Mouse (Mus musculus) C2C12 (cell line): ENCODE data around the gene Defb28. TPM values are rescaled to one million over a fixed set of nuclear protein-coding genes. Genes with fewer than 3 reads are reported as not detected.

ENCODE experiments used
- H3K27me3 ChIP-seq: one replicate; pipeline ENCODE4 v1.6.1; 2011; ENCODE audit not compliant: control insufficient read depth, insufficient read depth, insufficient read length
- H3K36me3 ChIP-seq: one replicate; pipeline ENCODE4 v1.6.1; 2011; ENCODE audit not compliant: control insufficient read depth, insufficient read depth
- H3K4me3 ChIP-seq: one replicate; pipeline ENCODE4 v1.5.1; 2011; ENCODE audit warnings: mild to moderate bottlenecking, control low read depth; ENCODE audit not compliant: poor library complexity, insufficient read depth, severe bottlenecking
- H3K79me2 ChIP-seq: one replicate; pipeline ENCODE4 v1.6.1; 2011; ENCODE audit not compliant: control insufficient read depth, insufficient read depth
- H3K79me3 ChIP-seq: one replicate; pipeline ENCODE4 v1.6.1; 2011; ENCODE audit warnings: low read depth, control low read depth
- H3ac ChIP-seq: one replicate; pipeline ENCODE3; 2011; ENCODE audit warnings: low read depth; ENCODE audit not compliant: control insufficient read depth, insufficient read length
- CEBPB ChIP-seq: IDR thresholded peaks from one replicate; pipeline ENCODE4 v1.6.1; 2011; ENCODE audit warnings: low read depth, mild to moderate bottlenecking, control low read depth, moderate library complexity
- CTCF ChIP-seq: IDR thresholded peaks from one replicate; pipeline ENCODE4 v1.5.1; 2011; ENCODE audit not compliant: control insufficient read depth, insufficient read depth, insufficient read length
- FOSL1 ChIP-seq: IDR thresholded peaks from one replicate; pipeline ENCODE4 v1.8.0; 2011; ENCODE audit warnings: mild to moderate bottlenecking, low read length; ENCODE audit not compliant: poor library complexity, insufficient read depth, severe bottlenecking
- MAX ChIP-seq: IDR thresholded peaks from one replicate; pipeline ENCODE4 v1.6.1; 2011; ENCODE audit warnings: mild to moderate bottlenecking, control low read depth
- MYOD1 ChIP-seq: IDR thresholded peaks from one replicate; pipeline ENCODE4 v1.6.1; 2011; ENCODE audit warnings: low read depth; ENCODE audit not compliant: control insufficient read depth, insufficient read length
- MYOG ChIP-seq: IDR thresholded peaks from one replicate; pipeline ENCODE4 v1.6.1; 2011; ENCODE audit not compliant: control insufficient read depth, insufficient read length; ENCODE audit errors: extremely low read depth
- USF1 ChIP-seq: IDR thresholded peaks from one replicate; pipeline ENCODE4 v1.6.1; 2011; ENCODE audit warnings: low read depth, mild to moderate bottlenecking, control low read depth, moderate library complexity
- polyA plus RNA-seq: library from polyadenylated mRNA; unstranded; fragments of >200 nt; fragmentation: generic; extraction: Trizol; gene quantifications from one replicate; pipeline ENCODE4 v1.2.1, GENCODE M21; 2012; ENCODE audit warnings: missing spikeins

Defb28 gene
- polyA plus RNA-seq, 1 experiment = 0.57 TPM

DNA sequence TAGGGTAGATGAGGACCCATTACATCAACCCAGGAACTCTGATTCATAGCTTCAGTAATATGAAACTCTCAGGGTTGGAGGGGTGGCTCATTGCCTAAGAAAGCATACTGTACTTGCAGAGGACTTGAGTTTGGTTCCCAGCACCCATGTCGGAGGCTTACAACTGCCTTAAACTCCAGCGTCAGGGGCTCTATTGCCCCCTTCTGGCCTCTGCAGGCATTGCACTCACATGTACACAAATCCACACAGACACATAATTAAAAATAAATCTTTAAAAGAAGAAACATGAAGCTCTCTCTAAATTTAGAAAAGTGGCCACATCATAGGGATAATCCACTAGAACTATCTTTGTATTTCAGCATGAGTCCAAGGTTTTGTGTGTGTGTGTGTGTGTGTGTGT, 24.8 kb downstream of the Defb28 start:
- Histone ChIP-seq H3K4me3 (no peak overlapping the region), H3K36me3 (no peaks in the 10 kb centered on the region), H3K79me3 (no peaks in the 10 kb centered on the region), H3K79me2 (no peaks in the 10 kb centered on the region), H3ac (no peak overlapping the region), H3K27me3 (peaks cover 3% of the 10 kb centered on the region)
- TF ChIP-seq USF1 (no peak), CTCF (no peak), MAX (no peak), FOSL1 (no peak), MYOD1 (no peak), MYOG (no peak), CEBPB (no peak)

DNA sequence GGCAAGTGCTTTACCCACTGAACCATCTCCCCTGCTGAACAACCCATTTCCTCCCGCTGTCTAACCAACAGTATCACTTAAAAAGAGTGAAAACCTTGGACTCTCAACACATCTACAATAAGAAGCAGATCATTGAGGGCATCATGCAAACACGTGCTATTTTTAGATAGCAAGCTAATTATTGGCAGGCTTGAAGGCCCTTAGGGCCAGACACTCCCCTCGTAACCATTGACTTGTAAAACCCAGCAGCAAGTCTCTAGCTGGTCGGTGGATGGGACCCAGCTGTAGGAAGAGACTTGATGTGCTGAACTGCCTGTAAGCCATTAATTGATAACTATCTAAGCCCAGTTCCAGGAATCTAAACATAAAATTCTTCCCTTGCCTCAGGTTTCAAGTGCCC, 25.4 kb downstream of the Defb28 start:
- no peak for TF ChIP-seq MAX
- no peak for TF ChIP-seq MYOG
- no peak for TF ChIP-seq CTCF
- no peak for TF ChIP-seq USF1
- no peaks in the 10 kb centered on the region for H3K79me3 ChIP-seq
- no peak overlapping the region for H3K4me3 ChIP-seq
- no peaks in the 10 kb centered on the region for H3K79me2 ChIP-seq
- no peaks in the 10 kb centered on the region for H3K36me3 ChIP-seq
- no peak overlapping the region for H3ac ChIP-seq
- peaks cover 7% of the 10 kb centered on the region for H3K27me3 ChIP-seq

DNA sequence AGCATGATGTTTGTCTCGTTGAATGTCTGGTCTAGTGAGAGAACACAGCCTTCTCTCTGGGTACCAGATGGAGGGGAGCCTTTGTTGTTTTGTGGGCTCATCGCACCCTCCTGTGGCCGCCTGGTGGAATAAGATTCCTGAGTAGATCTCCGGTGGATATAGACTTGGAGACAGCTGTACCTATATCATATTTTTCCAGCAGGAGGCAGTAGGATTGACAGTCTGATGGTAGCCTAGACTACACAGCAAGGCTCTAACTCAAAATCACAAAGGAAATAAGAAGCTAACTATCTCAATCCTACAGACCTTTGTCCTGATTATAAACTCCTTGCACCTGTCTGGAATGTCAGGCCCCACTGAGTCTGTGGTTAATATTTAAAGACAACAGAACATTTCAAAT, 26.6 kb downstream of the Defb28 start:
- Histone ChIP-seq H3K79me2 (no peaks in the 10 kb centered on the region), H3K27me3 (peaks cover 7% of the 10 kb centered on the region), H3K79me3 (no peaks in the 10 kb centered on the region), H3K36me3 (no peaks in the 10 kb centered on the region), H3ac (no peak overlapping the region), H3K4me3 (no peak overlapping the region)
- TF ChIP-seq MYOG (no peak), CEBPB (no peak), CTCF (no peak), MAX (no peak), FOSL1 (no peak), MYOD1 (no peak)

DNA sequence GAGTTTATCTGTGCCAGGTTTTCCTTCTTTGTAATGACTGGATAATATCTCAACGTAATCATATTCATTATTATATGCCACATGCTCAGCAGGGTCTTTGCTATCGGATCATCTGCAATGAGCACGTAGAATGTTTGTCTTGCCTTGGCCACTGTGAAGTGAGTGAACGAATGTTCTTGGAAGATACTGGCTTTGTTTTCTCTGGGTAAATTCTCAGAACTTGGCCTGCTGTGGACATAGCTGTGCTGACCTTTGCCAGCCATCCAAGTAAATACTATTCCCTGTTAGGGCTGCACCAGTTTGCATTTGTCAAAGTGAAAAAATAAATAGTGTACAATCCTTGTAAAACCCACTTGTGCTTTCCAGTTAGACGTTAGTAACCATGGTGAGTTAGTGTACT, 30.1 kb downstream of the Defb28 start:
- H3K36me3 ChIP-seq = no peaks in the 10 kb centered on the region
- no peaks in the 10 kb centered on the region for H3K79me3 ChIP-seq
- H3ac ChIP-seq = no peak overlapping the region
- no peak overlapping the region for H3K4me3 ChIP-seq
- H3K27me3 ChIP-seq = peaks cover 11% of the 10 kb centered on the region
- no peak for TF ChIP-seq MAX
- TF ChIP-seq FOSL1 = no peak
- TF ChIP-seq CEBPB = no peak
- no peak for TF ChIP-seq CTCF
- TF ChIP-seq MYOG = no peak
- no peak for TF ChIP-seq MYOD1
- no peak for TF ChIP-seq USF1
- no peaks in the 10 kb centered on the region for H3K79me2 ChIP-seq

DNA sequence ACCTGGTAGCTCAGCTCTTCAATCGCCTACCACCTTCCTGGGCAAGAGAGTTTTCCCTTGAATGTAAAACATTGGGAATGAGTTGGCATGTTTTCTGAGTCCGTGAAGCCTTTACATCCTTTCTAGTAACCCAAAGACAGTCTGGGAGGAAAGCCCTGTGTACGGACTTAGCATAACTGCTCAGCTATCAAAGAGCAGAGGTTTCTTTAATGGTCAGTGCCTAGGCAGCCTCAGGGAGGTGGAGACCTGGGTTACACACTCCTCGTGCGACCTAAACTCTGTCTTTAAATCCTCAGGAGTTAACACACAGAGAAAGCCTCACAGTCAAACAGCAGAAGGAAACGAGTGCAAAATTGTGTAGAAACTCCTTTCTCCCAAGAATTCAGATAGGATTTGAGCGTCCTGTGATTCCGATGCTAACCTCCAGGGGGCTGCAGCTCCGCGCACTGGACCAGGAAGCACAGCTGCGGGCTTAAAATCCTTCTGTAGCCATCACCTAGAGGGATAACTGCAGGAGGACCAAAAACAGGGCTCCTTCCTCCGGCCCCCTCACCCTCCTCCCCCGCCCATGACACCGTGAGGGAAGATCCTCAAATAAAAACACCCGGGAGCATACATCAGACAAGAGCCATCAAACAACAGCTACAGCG, 35.8 kb downstream of the Defb28 start:
- Histone ChIP-seq H3K4me3 (no peak overlapping the region), H3K36me3 (no peaks in the 10 kb centered on the region), H3ac (no peak overlapping the region), H3K79me2 (no peaks in the 10 kb centered on the region), H3K79me3 (no peaks in the 10 kb centered on the region), H3K27me3 (peaks cover 20% of the 10 kb centered on the region)
- TF ChIP-seq CTCF (peak; percentile 56), CEBPB (no peak)

DNA sequence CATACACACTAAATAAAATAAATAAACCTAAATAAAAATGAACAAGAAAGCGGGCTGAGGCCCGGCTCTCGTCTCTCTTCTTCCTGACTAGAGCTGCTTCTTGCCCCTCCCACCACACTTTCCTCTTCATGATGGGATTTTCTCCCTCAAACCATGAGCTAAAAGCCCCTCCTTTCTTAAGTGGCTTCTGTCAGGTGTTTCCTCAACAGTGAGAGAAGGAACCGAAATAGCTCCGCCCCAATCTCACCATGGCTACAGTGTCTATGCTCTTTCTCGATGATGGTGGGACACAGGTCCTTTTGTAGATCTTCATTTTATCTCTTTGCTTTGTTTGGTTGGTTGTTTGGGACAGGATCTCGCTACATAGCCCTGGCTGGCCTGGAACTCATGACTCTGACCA, 38.6 kb downstream of the Defb28 start:
- Histone ChIP-seq H3K4me3 (no peak overlapping the region), H3K27me3 (peaks cover 33% of the 10 kb centered on the region), H3K79me2 (no peaks in the 10 kb centered on the region), H3ac (no peak overlapping the region), H3K36me3 (no peaks in the 10 kb centered on the region), H3K79me3 (no peaks in the 10 kb centered on the region)
- TF ChIP-seq MYOG (no peak), CEBPB (no peak), CTCF (no peak), MYOD1 (no peak), USF1 (no peak), FOSL1 (no peak), MAX (no peak)
